Mouse (Mus musculus) cerebellum, adult 11-12 months (tissue): ENCODE results near the gene Reps2.

Source experiments
- DNase-seq: peaks from one replicate; pipeline ENCODE4 v3.0.0; 2022

The Reps2 gene

GRCm38 (mm10) chrX:162470213-162470612, 173.2 kb downstream of the Reps2 start:
- DNase-seq = no peak

GRCm38 (mm10) chrX:162462156-162462555, 181.3 kb downstream of the Reps2 start:
- DNase-seq = no peak

GRCm38 (mm10) chrX:162456445-162456844, 187.0 kb downstream of the Reps2 start:
- DNase-seq = no peak

- DNase-seq = no peak
Measured at GRCm38 (mm10) chrX:162455364-162455763, 188.1 kb downstream of the Reps2 start.

GRCm38 (mm10) chrX:162453821-162454402, 189.5 kb downstream of the Reps2 start:
- DNase-seq = no peak

- DNase-seq = no peak
Measured at GRCm38 (mm10) chrX:162452642-162453041, 190.8 kb downstream of the Reps2 start.

GRCm38 (mm10) chrX:162447974-162448373, 195.5 kb downstream of the Reps2 start:
- no peak for DNase-seq

GRCm38 (mm10) chrX:162446678-162447318, 196.7 kb downstream of the Reps2 start:
- DNase-seq = no peak

- DNase-seq = no peak
Measured at GRCm38 (mm10) chrX:162443387-162443786, 200.1 kb downstream of the Reps2 start.

GRCm38 (mm10) chrX:162442970-162443369, 200.5 kb downstream of the Reps2 start:
- no peak for DNase-seq

GRCm38 (mm10) chrX:162432776-162433543, 210.5 kb downstream of the Reps2 start:
- no peak for DNase-seq

- peak; percentile 18 for DNase-seq
Measured at GRCm38 (mm10) chrX:162427698-162428097, 215.8 kb downstream of the Reps2 start.

GRCm38 (mm10) chrX:162419431-162419830, 224.0 kb downstream of the Reps2 start:
- DNase-seq = no peak

- no peak for DNase-seq
Measured at GRCm38 (mm10) chrX:162413124-162413523, 230.3 kb downstream of the Reps2 start.

GRCm38 (mm10) chrX:162407291-162407690, 236.2 kb downstream of the Reps2 start:
- no peak for DNase-seq

- DNase-seq = peak; percentile 5
Measured at GRCm38 (mm10) chrX:162402487-162402886, 241.0 kb downstream of the Reps2 start.

GRCm38 (mm10) chrX:162380730-162381129, 262.7 kb downstream of the Reps2 start:
- no peak for DNase-seq

GRCm38 (mm10) chrX:162363206-162363605, 280.2 kb downstream of the Reps2 start:
- DNase-seq = no peak
